Mouse (Mus musculus): Measurements from ENCODE around the gene Man2a2. TPM values are rescaled to one million over a fixed set of nuclear protein-coding genes. Genes with fewer than 3 reads are reported as not detected.

Gene Man2a2
- total and polyA plus RNA-seq, 2 experiments from 2014 or later = 7.7 to 55.2 TPM

DNA sequence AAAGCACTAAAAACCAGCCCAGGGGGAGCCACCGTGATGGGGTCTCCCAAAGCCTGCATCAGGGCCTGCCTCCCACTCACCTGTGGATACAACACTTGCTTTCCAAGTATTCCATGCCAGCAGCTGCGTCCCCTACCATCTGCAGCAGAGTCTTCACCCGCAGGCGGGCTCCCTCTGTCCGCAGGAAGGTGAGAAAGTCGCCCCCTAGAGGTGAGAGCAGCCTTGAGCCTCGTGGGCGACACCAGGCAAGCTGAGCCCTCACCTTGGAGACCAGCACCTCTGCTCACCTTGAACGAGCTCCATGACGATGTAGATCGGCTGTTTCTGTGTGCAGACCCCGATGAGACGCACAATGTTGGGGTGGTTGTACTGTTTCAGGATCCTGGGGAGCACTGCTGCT lies 8.4 kb upstream of the Man2a2 start:
- no peak for ATAC-seq (ENCODE audit: insufficient read depth, low read depth)
- H3K27ac ChIP-seq (ENCODE audit: low read depth) = no peak overlapping the region
- H3K4me2 ChIP-seq (ENCODE audit: low read depth, low read length) = no peak overlapping the region
- H3K4me1 ChIP-seq (ENCODE audit: control insufficient read depth, insufficient read depth) = no peaks in the 10 kb centered on the region
- no peaks in the 10 kb centered on the region for H3K9me3 ChIP-seq (replicated peaks; ENCODE audit: control insufficient read depth, low read length)
- H3K9ac ChIP-seq (replicated peaks; ENCODE audit: low read depth, low read length) = no peak overlapping the region
- no peaks in the 10 kb centered on the region for H3K27me3 ChIP-seq (ENCODE audit: control insufficient read depth, insufficient read depth, low read length)
- no peak for DNase-seq (ENCODE audit: low spot score)
- H3K4me3 ChIP-seq (ENCODE audit: low read depth, low read length) = no peak overlapping the region
- peaks cover 43% of the 10 kb centered on the region for H3K36me3 ChIP-seq (replicated peaks; ENCODE audit: control insufficient read depth, insufficient read depth, low read length)
- WGBS = 67% methylated on average over 13 of the region's 13 CpGs
- TF ChIP-seq EP300 (IDR thresholded peaks at IDR 0.05; ENCODE audit: low read depth) (no peak), CTCF (IDR thresholded peaks at IDR 0.05; ENCODE audit: low read depth) (peak; percentile 40)

DNA sequence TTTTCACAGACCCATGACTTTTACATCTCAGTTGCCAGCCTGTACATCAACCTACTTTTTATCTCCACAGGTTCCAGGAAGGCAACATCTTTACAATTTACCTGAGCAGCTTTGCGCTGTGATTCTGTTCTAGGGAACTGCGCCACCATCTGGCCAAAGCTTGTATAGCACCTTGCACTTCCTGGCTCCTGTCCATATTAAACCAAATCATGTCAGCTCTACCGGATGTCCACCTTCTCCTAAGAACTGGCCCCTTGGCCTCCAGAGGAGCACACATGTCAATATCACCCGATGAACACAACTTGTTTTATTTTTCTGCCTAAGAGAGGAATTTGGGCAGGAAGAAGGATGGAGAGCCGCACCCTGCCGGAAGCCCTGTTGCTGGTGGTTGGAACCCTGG lies 6.3 kb upstream of the Man2a2 start:
- DNase-seq (ENCODE audit: low spot score) (peak; percentile 53), ATAC-seq (ENCODE audit: insufficient read depth, low read depth) (0 out of 2 replicates have a peak, but pooled peaks have one; percentile 31)
- Histone ChIP-seq H3K4me1 (ENCODE audit: control insufficient read depth, insufficient read depth) (no peaks in the 10 kb centered on the region), H3K9me3 (replicated peaks; ENCODE audit: control insufficient read depth, low read length) (no peaks in the 10 kb centered on the region), H3K27me3 (ENCODE audit: control insufficient read depth, insufficient read depth, low read length) (no peaks in the 10 kb centered on the region), H3K27ac (ENCODE audit: low read depth) (no peak overlapping the region), H3K36me3 (replicated peaks; ENCODE audit: control insufficient read depth, insufficient read depth, low read length) (peaks cover 30% of the 10 kb centered on the region), H3K4me3 (ENCODE audit: low read depth, low read length) (no peak overlapping the region), H3K9ac (replicated peaks; ENCODE audit: low read depth, low read length) (no peak overlapping the region), H3K4me2 (ENCODE audit: low read depth, low read length) (no peak overlapping the region)
- peak; percentile 86 for TF ChIP-seq CTCF (IDR thresholded peaks at IDR 0.05; ENCODE audit: low read depth)
- TF ChIP-seq EP300 (IDR thresholded peaks at IDR 0.05; ENCODE audit: low read depth) = no peak
- WGBS = 25% methylated on average over 6 of the region's 6 CpGs

DNA sequence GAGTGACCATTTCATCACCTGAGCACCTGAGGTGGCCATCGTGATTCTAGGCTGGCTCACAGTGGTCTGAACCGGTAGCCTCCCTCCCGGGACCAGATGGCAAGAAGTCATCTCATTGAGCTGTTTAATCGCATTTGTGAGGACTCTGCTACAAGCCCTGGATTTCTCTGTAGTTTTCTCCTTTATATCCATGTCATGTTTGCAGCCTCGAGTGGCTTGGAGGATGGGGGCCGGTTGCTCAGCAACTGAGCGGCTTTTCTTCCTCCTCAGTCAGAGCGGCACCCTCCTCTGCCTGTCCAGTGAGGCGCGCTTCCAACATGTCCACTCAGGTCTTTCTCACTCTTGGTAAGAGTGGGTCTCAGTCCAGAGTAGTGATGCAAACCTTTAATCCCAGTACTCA lies 5.0 kb upstream of the Man2a2 start:
- WGBS = 79% methylated on average over 10 of the region's 10 CpGs
- ATAC-seq (ENCODE audit: insufficient read depth, low read depth) = no peak
- TF ChIP-seq EP300 (IDR thresholded peaks at IDR 0.05; ENCODE audit: low read depth) = no peak
- no peak for TF ChIP-seq CTCF (IDR thresholded peaks at IDR 0.05; ENCODE audit: low read depth)

DNA sequence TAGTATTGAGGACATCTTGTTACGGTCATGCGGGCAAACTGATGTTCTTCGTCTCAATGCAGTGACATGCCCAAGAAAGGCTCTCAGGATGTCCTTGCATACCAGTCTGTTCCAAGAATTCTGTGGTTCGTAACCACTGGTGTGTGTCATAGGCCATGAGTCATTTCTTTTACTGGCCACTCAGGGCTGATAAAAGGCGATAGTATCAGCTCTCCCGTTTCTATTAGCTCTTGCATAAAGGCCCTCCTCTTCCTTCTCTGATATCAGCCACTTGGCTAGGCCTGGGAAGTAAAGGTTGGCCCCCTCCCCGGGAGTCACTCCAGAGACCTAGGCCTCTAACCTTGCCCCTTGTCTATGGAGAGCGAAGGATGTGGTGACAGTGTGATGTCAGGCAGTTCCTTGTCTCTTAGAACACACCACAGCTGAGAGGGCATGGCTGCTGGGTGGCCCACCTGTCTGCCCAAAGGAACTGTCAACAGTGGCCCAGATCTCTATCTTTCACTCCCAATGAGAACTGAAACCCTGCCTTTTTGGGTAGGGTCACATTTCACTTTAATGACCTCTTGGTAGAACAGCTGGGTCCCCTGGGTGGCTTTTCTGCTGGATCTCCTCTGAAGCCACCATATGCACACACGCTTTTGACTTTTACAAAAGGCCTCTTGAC lies 4.3 kb upstream of the Man2a2 start:
- no peaks in the 10 kb centered on the region for H3K27me3 ChIP-seq (ENCODE audit: control insufficient read depth, insufficient read depth, low read length)
- H3K9me3 ChIP-seq (replicated peaks; ENCODE audit: control insufficient read depth, low read length) = no peaks in the 10 kb centered on the region
- peaks cover 19% of the 10 kb centered on the region for H3K36me3 ChIP-seq (replicated peaks; ENCODE audit: control insufficient read depth, insufficient read depth, low read length)
- WGBS = 49% methylated on average over 9 of the region's 9 CpGs
- DNase-seq (ENCODE audit: low spot score) (peak; percentile 14), ATAC-seq (ENCODE audit: insufficient read depth, low read depth) (no peak)
- no peak overlapping the region for H3K9ac ChIP-seq (replicated peaks; ENCODE audit: low read depth, low read length)
- TF ChIP-seq CTCF (IDR thresholded peaks at IDR 0.05; ENCODE audit: low read depth) (no peak), EP300 (IDR thresholded peaks at IDR 0.05; ENCODE audit: low read depth) (no peak)
- H3K27ac ChIP-seq (ENCODE audit: low read depth) = no peak overlapping the region
- no peak overlapping the region for H3K4me2 ChIP-seq (ENCODE audit: low read depth, low read length)
- H3K4me3 ChIP-seq (ENCODE audit: low read depth, low read length) = no peak overlapping the region
- no peaks in the 10 kb centered on the region for H3K4me1 ChIP-seq (ENCODE audit: control insufficient read depth, insufficient read depth)

More for the DNA sequence above, 5.0 kb upstream of the Man2a2 start:
- Histone ChIP-seq H3K4me2 (ENCODE audit: low read depth, low read length) (no peak overlapping the region), H3K4me3 (ENCODE audit: low read depth, low read length) (no peak overlapping the region), H3K27ac (ENCODE audit: low read depth) (no peak overlapping the region), H3K9me3 (replicated peaks; ENCODE audit: control insufficient read depth, low read length) (no peaks in the 10 kb centered on the region), H3K4me1 (ENCODE audit: control insufficient read depth, insufficient read depth) (no peaks in the 10 kb centered on the region), H3K36me3 (replicated peaks; ENCODE audit: control insufficient read depth, insufficient read depth, low read length) (peaks cover 23% of the 10 kb centered on the region), H3K27me3 (ENCODE audit: control insufficient read depth, insufficient read depth, low read length) (no peaks in the 10 kb centered on the region), H3K9ac (replicated peaks; ENCODE audit: low read depth, low read length) (no peak overlapping the region)
- DNase-seq (ENCODE audit: low spot score) = no peak

DNA sequence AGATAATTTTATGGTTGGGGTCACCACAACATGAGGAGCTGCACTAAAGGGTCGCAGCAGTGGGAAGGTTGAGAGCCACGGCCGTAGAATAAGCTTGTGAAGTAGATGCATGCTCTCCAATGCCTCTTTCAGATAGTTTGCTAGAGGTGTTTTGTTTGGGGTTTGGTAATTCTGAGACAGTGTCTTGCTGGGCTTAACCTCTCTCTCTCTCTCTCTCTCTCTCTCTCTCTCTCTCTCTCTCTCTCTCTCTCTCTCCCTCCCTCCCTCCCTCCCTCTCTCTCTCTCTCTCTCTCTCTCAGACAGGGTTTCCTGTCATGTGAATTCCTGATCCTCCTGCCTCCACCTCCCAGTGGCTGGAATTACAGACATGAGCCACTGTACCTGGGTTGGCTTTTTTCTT lies 3.6 kb upstream of the Man2a2 start:
- DNase-seq (ENCODE audit: low spot score) (no peak), ATAC-seq (ENCODE audit: insufficient read depth, low read depth) (no peak)
- H3K4me2 ChIP-seq (ENCODE audit: low read depth, low read length) = no peak overlapping the region
- H3K4me1 ChIP-seq (ENCODE audit: control insufficient read depth, insufficient read depth) = 0 out of 2 replicates have a peak, but pooled peaks cover 3% of the 10 kb centered on the region
- no peak for TF ChIP-seq CTCF (IDR thresholded peaks at IDR 0.05; ENCODE audit: low read depth)
- no peak for TF ChIP-seq EP300 (IDR thresholded peaks at IDR 0.05; ENCODE audit: low read depth)
- WGBS = 93% methylated on average over 3 of the region's 3 CpGs
- no peak overlapping the region for H3K4me3 ChIP-seq (ENCODE audit: low read depth, low read length)
- H3K27ac ChIP-seq (ENCODE audit: low read depth) = no peak overlapping the region
- no peaks in the 10 kb centered on the region for H3K27me3 ChIP-seq (ENCODE audit: control insufficient read depth, insufficient read depth, low read length)
- no peaks in the 10 kb centered on the region for H3K9me3 ChIP-seq (replicated peaks; ENCODE audit: control insufficient read depth, low read length)
- H3K9ac ChIP-seq (replicated peaks; ENCODE audit: low read depth, low read length) = no peak overlapping the region
- peaks cover 11% of the 10 kb centered on the region; the same call in 1 of the 2 replicates for H3K36me3 ChIP-seq (replicated peaks; ENCODE audit: control insufficient read depth, insufficient read depth, low read length)

DNA sequence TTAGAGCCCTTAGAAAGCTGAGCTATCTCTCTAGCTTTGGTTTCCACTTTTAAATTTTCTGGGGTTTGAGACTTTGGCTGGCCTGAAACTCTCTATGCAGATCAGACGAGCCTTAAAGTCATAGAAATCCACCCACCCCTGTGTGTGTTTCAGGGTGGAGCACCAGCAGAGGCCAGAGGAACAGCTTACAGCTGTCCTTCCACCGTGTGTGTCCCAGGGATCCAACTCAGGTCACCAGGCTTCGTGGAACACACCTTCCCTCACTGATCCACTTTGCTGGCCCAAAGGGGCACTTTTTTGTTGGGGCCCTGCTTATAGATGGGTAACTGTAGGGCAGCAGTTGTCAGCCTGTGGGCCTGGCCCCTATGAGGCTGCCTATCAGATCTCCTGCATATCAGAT lies 3.1 kb upstream of the Man2a2 start:
- TF ChIP-seq CTCF (IDR thresholded peaks at IDR 0.05; ENCODE audit: low read depth) = no peak
- TF ChIP-seq EP300 (IDR thresholded peaks at IDR 0.05; ENCODE audit: low read depth) = no peak
- Histone ChIP-seq H3K36me3 (replicated peaks; ENCODE audit: control insufficient read depth, insufficient read depth, low read length) (peaks cover 6% of the 10 kb centered on the region; the same call in 1 of the 2 replicates), H3K4me2 (ENCODE audit: low read depth, low read length) (no peak overlapping the region), H3K4me1 (ENCODE audit: control insufficient read depth, insufficient read depth) (0 out of 2 replicates have a peak, but pooled peaks cover 8% of the 10 kb centered on the region), H3K9ac (replicated peaks; ENCODE audit: low read depth, low read length) (no peak overlapping the region), H3K27ac (ENCODE audit: low read depth) (no peak overlapping the region), H3K27me3 (ENCODE audit: control insufficient read depth, insufficient read depth, low read length) (no peaks in the 10 kb centered on the region), H3K4me3 (ENCODE audit: low read depth, low read length) (no peak overlapping the region), H3K9me3 (replicated peaks; ENCODE audit: control insufficient read depth, low read length) (no peaks in the 10 kb centered on the region)
- 51% methylated on average over 3 of the region's 3 CpGs for WGBS
- DNase-seq (ENCODE audit: low spot score) = no peak
- no peak for ATAC-seq (ENCODE audit: insufficient read depth, low read depth)

Data from heart, postnatal 0 days (tissue).